Mouse (Mus musculus) lung, postnatal 10 days (tissue): ENCODE data around the gene S1pr1.

Experiments used
- DNase-seq: peaks from one replicate; pipeline ENCODE4 v3.0.0; 2021

Gene S1pr1

DNA sequence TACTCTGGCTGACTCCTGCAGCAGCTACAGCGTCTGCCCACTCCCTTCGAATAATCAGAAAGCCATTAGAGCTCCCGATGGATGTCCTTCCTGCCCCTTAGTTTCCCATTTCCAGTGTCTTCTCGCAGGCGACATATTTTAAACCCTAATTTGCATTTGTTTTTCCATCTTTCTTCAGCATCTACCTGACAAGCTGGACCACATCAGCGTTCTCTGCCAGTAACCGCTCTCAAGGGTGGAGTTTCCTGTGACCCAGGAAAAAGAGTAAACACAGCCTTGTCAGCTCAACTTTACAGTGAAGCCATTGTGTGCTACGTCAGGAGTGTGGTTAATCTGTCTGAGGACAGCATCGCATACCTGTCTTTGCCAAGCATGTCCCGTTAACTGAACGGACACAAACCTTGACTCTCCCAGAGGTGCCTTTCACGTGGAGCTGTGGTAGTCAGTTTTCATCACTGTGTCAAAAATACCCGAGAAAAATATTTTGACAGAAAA, 41.2 kb downstream of the S1pr1 start:
- peak; percentile 49 for DNase-seq

DNA sequence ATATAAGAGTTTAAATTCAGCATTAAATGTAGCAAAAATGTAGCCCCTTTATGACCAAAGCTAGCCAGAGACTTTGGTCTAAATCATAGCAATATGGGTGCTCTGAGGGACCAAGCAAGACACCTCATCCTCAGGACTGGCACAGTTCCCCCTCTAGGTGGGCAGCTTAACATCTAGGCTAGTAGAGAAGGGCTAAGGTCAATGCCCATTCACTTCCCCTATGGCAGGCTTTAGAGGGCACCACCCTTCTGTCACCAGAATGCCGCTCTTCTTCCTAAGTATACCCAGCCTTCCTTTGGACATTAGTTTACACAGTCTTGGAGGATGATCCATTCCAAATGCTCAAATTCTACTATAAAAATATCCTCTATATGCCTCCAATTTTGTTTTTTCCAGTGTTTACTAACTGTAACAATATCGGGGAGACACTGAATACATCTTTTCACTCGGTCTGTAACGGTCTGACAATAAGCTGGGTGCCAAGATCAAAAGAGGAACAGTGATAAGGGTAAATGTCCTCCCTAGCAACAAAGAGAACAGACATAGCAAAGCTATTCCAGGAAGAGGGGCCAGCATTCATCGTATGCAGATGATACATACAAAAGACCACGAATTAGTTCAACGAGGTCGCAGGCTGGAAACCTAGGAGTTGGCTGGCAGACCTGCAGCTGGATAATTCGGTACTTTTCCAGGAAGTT, 41.8 kb downstream of the S1pr1 start:
- peak; percentile 36 for DNase-seq

DNA sequence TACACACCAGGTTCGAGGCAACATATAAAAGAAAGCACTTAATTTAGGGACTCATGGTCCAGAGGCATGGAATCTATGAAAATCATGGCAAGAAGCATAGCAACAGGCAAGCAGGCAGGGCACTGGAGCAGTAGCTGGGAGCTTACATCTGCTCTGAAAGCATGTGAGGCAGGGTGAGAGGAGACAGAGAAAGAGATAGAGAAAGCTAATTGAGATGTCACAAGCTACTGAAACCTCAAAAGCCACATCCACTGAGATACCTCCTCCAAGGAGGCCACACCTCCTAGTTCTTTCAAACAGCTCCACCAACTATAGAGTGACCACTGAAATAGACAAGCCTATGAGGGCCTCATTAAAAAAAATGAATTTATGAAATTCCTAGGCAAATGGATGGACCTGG, 45.6 kb downstream of the S1pr1 start:
- DNase-seq: no peak

DNA sequence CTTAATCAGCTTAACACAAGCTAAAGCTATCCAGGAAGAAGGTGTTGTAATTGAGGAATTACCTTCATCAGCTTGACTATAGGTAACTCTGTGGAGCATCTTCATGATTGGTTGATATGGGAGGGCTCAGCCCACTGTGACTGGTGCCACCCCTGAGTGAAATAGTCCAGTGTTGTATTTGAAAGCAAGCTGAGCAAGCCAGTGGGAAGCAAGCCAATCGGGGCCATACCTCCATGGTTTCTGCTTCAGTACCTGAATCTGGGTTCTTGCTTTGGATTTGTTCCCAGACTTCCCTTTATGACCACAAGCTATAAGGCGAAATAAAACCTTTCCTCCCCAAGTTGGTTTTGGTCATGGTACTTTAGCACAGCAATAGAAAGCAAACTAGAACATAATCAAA, 47.7 kb downstream of the S1pr1 start:
- no peak for DNase-seq

DNA sequence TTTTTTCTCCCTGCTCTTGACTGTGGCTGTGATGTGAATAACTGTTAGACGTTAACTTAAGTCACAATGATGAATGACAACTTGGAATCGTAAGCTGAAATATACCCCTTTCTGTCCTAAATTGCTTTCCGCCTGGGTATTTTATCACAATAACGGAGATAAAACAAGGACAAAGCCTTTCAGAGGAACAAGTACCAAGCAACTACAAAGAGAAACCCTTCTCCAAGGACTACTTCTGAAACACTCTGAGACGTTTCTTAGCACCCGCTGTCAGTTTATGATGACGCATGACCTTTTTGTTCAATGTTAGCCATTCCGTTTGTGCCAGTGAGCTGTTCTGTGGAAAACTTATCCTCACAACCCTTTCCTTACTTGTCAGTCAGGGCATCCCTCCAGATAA, 48.3 kb downstream of the S1pr1 start:
- no peak for DNase-seq

GRCm38 (mm10) chr3:115664497-115664896, 50.4 kb downstream of the S1pr1 start:
- no peak for DNase-seq

- DNase-seq: peak; percentile 91
Measured at GRCm38 (mm10) chr3:115660701-115661460, 54.0 kb downstream of the S1pr1 start.
